Mouse (Mus musculus) gastrocnemius, postnatal 25 days (tissue): ENCODE data around the gene Bank1. TPM values are rescaled to one million over a fixed set of nuclear protein-coding genes. Genes with fewer than 3 reads are reported as not detected.

Experiments
- DNase-seq: peaks from one replicate; pipeline ENCODE4 v3.0.0; 2022
- total RNA-seq, 2 experiments: library from RNA; stranded (reverse); gene quantifications; 1 replicate in 1 of 2; 2 replicates in 1 of 2; pipeline ENCODE4 v1.2.3; 2021

Bank1 gene
- total RNA-seq, 2 experiments from 2014 or later, result 0.21 TPM; not detected in 1

GRCm38 (mm10) chr3:136103339-136103738, 222.5 kb downstream of the Bank1 start:
- DNase-seq, result no peak

- no peak for DNase-seq
Observed at GRCm38 (mm10) chr3:136100973-136101500, 224.8 kb downstream of the Bank1 start.

GRCm38 (mm10) chr3:136100292-136100691, 225.6 kb downstream of the Bank1 start:
- no peak for DNase-seq

GRCm38 (mm10) chr3:136086948-136087660, 238.8 kb downstream of the Bank1 start:
- no peak for DNase-seq

GRCm38 (mm10) chr3:136086431-136086830, 239.4 kb downstream of the Bank1 start:
- no peak for DNase-seq

GRCm38 (mm10) chr3:136085077-136085476, 240.8 kb downstream of the Bank1 start:
- DNase-seq, result no peak

- DNase-seq, result peak; percentile 11
Observed at GRCm38 (mm10) chr3:136084066-136084465, 241.8 kb downstream of the Bank1 start.

- no peak for DNase-seq
Observed at GRCm38 (mm10) chr3:136081264-136081663, 244.6 kb downstream of the Bank1 start.

GRCm38 (mm10) chr3:136078535-136078934, 247.3 kb downstream of the Bank1 start:
- no peak for DNase-seq

- no peak for DNase-seq
Observed at GRCm38 (mm10) chr3:136070394-136070793, 255.5 kb downstream of the Bank1 start.

- no peak for DNase-seq
Observed at GRCm38 (mm10) chr3:136061907-136062306, 264.0 kb downstream of the Bank1 start.

GRCm38 (mm10) chr3:136050635-136051034, 275.2 kb downstream of the Bank1 start:
- no peak for DNase-seq

- DNase-seq, result no peak
Observed at GRCm38 (mm10) chr3:136050215-136050614, 275.7 kb downstream of the Bank1 start.

- no peak for DNase-seq
Observed at GRCm38 (mm10) chr3:136048026-136048425, 277.8 kb downstream of the Bank1 start.

- DNase-seq, result no peak
Observed at GRCm38 (mm10) chr3:136045381-136045780, 280.5 kb downstream of the Bank1 start.

GRCm38 (mm10) chr3:136040041-136040440, 285.8 kb downstream of the Bank1 start:
- no peak for DNase-seq

- no peak for DNase-seq
Observed at GRCm38 (mm10) chr3:136039446-136039845, 286.4 kb downstream of the Bank1 start.

- DNase-seq, result no peak
Observed at GRCm38 (mm10) chr3:136037254-136037653, 288.6 kb downstream of the Bank1 start.

GRCm38 (mm10) chr3:136035784-136036183, 290.1 kb downstream of the Bank1 start:
- DNase-seq, result no peak

GRCm38 (mm10) chr3:136024876-136025275, 301.0 kb downstream of the Bank1 start:
- DNase-seq, result no peak

- DNase-seq, result no peak
Observed at GRCm38 (mm10) chr3:136017517-136017916, 308.3 kb downstream of the Bank1 start.

GRCm38 (mm10) chr3:136010616-136011015, 315.2 kb downstream of the Bank1 start:
- DNase-seq, result no peak

- no peak for DNase-seq
Observed at GRCm38 (mm10) chr3:136007846-136008245, 318.0 kb downstream of the Bank1 start.
